Mouse (Mus musculus) cerebellum, adult 11 months (tissue): Measurements from ENCODE around the gene AI837181.

Source experiments
- DNase-seq: peaks from one replicate; pipeline ENCODE4 v3.0.0; 2022

AI837181 gene

DNA sequence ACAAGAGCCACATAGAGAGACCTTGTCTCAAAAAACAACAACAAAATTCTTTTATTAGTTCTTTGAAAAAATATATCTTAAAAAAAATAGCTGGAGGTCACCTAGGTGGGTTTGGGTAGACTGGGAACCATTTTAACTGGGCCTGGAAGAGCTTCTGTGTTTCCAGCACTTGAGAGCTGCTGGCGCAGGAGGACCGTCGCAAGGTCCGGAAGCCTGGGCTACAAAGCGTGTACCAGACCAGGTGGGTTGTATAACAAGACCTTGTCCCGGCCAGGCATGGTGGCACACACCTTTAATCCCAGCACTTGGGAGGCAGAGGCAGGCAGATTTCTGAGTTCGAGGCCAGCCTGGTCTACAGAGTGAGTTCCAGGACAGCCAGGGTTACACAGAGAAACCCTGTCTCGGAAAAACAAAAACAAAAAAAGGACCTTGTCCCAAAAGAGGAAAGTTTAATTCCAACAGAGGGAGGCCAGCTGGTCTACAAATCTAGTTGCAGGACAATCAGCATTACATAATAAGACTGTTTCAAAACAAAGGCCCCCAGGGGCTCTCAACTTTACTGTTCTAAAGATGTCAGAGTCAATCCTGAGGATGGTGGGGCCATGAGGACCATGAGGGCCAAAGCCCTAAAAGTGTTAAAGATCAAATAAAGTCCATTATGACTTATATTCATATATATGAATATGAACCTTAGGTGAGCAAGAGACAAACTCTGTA lies 6.0 kb upstream of the AI837181 start:
- DNase-seq, result no peak

DNA sequence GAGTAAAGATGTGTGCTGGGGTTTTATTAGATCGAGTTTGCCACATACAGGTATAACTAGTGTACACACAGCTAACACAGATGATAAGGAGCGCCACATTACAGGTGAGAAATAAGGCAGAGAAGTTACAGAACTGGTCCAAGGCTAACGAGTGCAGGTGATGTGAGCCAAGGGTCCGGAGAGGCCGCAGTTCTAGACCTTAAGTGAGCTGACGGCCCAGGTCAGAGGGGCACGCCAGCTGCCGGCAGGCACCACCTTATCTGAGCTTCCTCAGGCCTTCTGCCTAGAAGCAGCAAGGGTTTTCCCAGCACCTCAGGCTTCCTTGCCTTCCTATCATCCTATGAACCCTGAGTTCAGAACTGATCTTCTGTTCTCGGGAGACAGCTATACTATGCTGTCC lies 5.3 kb upstream of the AI837181 start:
- DNase-seq, result no peak

DNA sequence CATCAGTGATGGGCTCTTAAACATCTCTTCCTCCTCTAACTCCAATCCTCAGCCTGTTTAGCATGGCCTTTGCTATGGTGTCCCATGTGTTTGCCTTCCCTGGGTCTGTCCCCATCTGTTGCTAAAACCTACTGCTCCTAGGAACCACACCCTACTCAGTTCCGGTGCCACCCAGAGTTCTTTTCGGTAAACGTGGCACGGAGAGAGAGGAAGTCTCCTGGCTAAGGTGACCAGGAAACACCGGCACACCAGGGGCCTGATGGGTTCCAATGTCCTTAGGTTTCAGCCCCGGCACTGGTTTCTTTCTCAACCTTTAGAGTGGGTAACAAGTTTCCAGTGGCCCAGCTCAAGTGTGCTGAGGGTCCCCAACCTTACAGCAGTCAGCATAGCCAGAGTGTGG lies 4.4 kb upstream of the AI837181 start:
- DNase-seq, result no peak

DNA sequence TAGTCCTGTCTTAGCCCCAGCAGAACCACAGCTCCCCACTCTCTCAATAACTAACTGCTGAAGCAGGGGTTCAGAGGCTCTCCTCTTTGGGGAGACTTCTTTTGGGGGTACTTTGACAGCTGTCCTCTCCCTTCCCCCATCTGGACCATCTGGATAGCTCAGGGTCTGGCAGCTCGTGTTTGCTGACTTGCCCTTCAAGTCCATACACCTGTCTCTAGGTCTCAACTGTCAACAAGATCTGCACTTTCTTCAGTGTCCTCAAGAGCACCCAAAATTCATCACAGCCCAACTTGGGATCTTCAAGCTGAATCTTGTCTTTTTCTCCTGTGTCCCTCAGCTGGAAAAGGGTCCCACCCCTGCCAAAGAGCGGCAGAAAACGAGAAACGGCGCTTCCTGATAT lies 3.2 kb upstream of the AI837181 start:
- DNase-seq, result no peak

DNA sequence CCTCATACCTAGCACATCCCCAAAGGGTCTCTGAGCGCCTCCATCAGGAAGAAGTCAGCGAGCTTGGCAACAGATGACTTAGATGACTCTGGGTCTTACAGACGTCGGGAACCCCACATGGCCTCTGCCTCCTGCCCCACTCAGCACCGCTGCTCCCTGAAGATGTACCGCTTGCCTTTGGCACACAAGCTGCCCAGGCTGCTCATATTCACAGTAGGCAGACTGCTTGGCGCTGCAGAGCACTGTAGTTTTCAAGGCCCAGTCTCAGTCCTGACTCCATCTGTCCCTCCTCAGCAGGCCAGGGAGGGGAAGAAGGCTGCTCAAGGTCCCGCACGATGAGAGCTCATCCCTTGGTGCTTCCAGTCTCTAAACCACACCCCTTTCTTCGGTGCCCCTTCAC lies 2.7 kb upstream of the AI837181 start:
- DNase-seq, result peak; percentile 38

DNA sequence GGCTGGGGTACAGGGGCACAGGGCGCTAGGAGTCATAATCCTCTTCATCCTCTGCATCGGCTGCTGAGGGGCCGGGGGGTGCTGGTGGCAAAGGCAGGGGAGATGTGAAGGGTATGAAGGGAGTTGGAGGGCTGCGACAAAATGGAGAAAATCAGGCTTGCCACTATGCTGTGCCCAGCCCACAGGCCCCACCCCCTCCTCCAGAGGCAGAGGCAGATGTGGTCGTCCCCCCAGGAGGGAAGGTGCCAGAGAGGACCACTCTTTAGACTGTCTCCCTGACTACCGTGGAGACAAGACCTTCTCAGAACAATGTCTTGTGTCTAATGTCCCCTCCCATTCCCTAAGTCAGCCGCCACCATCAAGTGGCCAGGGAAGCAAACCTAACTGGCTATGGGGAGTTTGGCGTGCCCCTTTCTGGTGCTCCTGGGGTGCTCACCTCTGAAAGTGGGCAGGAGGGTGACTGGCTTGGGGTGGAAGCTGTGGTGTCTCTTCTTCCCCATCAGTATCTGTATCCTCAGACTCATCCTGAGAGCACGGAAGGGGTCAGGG lies 2.0 kb upstream of the AI837181 start:
- peak; percentile 31 for DNase-seq

DNA sequence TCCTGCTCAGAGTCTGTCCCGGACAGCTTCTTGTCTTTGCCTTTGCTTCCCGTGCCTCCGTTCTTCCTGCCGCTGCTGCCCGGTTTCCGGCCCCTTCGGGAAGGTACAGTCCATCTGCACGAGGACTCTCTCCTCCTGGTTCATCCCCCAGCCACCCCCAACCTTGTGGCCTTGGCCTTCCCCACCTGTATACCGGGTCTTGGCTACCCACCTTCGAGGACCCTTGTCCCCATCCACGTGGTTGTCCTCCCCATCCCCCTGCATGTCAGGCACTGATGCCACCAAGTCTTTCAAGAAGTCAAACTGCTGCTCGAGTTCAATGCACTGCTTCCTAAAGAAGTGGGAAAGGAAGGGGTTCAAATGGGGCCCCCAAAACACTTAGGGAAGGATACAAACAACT lies 1.4 kb upstream of the AI837181 start:
- DNase-seq, result peak; percentile 37

DNA sequence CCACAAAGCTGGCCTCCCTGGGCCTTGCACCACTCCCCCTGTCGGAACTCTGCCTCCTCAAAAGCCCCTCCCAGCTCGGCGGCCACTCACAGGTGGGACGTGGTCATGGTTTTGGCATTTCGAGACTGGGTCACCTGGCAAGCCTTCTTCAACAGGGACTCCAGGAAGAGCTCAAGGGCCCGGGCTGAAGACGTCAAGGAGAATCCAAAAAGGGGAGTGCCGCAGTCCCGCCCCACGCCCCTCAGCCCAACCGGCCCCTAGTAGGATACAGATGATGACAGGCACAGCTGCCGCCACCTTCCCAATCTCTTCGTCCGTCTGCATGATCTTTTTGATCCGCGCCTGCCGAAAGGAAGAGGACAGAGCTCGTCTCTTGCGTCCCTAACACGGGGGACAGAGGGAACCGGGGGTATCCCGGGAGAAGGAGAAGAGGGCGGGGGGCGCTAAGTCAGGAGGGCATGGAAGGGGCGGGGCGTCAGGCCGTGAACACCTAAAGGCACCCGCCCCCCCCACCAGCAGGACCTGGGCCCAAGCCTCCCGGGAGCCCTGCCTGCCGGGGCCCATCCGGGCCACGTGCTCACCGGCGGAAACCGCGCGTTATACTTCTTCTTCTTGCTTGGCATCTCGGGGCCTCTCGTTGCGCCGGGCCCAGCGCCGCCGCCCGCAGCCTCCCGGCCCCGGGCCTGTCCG lies 707 bp upstream of the AI837181 start:
- peak; percentile 79 for DNase-seq

DNA sequence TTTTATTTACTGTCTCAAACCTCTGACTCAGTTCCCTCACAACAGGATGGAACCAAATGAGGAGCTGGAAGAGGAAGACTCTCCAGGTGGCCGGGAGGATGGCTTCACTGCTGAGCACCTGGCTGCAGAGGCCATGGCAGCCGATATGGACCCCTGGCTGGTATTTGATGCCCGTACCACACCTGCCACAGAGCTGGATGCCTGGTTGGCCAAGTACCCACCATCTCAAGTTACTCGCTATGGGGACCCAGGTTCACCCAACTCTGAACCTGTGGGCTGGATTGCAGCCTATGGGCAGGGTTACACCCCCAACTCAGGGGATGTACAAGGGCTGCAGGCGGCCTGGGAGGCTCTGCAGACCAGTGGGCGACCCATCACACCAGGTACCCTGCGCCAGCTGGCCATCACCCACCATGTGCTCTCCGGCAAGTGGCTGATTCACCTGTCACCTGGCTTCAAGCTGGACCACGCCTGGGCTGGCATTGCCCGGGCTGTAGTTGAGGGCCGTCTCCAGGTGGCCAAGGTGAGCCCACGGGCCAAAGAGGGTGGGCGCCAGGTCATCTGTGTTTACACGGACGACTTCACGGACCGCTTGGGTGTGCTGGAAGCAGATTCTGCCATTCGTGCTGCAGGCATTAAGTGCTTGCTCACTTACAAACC lies 1.1 kb downstream of the AI837181 start:
- peak; percentile 50 for DNase-seq

DNA sequence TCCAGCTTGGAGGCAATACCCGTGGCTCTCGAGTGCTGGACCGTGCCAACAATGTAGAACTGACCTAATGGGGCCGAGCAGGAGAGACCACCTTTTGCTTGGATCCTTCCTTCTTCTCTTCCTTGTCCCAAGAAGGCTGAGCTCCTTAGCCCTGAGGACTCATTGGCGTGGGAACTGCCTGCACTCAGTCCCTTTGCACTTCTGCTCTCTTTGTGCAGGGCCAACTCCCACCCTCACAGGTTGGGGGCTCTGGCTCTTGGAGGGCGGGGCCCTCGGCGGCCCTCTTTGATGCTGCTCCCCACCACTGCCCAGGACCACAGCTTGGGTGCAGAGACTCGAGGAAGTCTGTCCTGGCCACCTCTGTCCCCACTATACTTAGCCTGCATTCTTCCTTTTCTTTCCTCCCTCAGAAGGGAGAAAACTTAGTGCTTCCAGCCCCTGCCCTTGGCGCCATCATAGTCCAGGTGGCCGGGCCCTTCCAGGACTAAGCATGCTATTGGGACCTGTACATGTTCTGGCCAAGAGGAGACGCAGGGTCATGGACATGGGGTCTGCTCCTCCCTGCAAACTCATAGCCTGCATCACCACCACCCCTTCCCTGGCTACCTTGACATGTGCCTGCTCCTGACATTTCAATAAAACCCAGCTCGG lies 1.8 kb downstream of the AI837181 start:
- DNase-seq, result no peak

DNA sequence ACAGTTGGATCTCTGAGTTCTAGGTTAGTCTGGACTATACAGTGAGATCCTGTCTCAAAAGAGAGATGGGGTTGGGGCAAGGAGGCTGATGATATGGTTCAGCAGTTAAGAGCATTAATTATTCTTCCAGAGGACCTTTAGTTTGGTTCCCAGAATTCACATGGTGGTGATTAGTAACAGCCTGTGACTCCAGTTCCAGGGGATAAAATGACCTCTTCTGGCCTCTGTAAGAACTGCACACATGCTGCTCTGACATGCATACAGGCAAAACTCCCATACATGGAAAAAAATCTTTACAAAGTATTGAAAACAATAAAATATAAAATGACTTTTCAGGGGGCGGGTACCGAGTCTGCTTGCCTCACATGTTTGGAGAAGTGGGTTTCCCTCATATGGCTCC lies 3.1 kb downstream of the AI837181 start:
- DNase-seq, result no peak

DNA sequence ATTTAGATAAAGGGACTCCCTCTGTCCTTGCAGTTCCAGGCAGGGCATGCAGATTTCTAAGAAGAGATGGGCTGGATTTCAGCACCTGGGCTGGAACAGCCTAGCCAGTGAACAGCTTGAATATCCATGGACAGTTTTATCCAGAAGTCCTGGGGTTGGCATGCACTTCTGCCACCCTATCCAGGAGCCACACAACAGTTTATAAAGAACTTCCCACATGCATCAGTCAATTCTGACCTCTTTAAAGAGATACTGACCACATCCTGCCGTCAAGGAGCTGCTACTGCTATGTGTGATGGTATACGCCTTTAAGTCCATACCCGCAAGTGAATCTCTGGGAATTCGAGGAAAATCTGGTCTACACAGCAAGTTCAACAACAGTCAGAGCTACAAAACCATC lies 4.3 kb downstream of the AI837181 start:
- DNase-seq, result no peak

DNA sequence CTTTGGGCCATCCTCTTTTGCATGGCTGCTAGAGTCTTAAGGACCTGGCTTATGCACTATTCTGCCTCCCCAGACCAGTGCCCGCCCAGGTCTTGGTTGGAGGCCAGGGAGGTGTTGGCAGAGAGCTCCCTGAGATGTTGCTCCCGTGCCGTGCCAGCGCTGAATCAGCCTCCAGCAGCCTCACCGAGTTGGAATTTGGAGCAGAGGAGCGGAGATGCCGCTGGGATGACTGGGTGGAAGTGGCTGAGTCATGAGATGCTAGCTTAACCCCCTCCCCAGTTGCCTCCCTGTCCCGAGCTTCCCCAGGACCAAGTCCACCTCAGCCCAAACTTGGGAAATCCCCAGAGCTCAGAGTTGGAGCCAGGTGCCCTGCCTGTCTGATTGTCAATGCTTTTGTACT lies 4.9 kb downstream of the AI837181 start:
- DNase-seq, result peak; percentile 61

DNA sequence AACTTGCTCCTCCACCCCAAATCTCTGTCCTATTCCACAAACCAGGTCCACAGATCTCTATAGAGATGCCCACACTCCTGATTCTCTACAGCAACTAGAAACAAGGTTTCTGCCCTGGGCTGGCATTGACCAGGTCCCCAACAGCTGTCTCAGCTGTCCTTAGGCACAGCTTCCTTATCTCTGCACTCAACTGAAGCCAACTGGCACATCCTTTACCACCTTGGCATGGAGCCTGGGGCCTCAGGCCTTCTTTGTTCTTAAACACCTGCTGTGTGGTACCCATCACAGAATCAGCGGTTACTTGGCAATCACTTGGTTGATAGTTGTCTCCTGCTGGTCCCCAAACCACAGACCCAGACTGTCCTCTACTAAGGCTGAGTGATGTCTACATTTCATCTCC lies 5.5 kb downstream of the AI837181 start:
- no peak for DNase-seq

DNA sequence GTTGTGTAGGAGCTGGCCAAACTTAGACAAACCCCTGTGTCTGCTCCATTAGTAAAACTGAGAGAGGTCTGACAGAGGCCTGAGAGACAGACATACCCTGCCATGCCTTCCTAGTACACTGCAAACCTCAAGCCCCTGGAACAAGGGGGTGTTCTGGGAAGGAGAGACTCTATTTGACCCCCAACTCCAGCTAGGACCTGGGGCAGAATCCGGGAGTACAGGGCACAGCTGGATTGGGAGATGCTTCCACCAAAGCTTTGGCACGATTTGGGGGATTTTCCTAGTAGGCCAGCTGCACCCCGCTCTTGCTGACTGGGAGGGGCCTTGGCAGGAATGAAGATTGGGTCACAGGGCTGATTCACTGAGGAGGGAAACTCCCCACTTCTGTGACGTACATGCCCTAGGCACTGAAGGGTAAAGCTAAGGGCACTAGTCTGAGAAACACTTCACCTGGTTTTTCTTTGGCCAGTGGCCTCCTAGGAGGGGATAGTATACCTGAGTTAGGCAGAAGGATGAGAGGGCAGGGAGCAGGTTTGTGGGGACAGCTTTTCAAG lies 7.0 kb downstream of the AI837181 start:
- DNase-seq, result no peak

DNA sequence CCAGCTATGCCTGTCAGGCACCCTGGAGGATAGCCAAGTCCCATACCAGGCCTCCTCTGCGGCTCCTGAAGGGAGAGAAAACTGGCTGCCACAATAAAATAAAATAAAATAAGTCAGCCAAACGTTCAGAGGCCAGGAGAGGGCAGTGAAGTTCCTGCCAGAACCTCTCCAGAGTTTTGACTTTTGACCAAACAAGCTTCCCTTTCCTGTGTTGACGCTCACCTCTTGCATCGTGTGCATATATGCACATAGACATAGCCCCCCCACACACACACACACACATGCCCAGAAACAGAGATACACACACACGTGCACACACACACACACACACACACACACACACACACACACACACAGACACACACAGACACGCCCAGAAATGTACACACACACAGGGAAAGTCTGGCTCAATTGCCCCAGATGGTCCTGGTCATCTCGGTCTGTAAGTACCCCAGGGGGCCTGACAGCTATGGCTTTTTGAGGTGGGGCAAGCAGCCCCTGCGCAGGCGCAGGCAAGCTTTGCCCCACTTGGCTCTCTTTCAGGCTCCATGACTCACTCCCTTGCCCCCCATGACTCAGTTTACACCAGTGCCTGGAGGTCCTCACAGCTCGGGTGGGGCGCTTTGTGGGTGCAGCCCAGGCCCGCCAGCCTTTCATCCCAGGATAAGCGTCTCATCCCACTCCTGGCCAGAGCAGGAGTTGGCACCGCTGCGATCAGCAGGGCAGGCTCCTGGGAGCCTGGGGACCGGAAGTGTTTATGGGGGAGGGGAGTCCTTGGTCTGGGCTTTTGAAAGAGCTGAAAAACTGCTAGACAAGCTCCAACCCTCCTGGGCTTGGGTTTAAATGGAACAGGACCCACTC lies 8.3 kb downstream of the AI837181 start:
- DNase-seq, result peak; percentile 37

DNA sequence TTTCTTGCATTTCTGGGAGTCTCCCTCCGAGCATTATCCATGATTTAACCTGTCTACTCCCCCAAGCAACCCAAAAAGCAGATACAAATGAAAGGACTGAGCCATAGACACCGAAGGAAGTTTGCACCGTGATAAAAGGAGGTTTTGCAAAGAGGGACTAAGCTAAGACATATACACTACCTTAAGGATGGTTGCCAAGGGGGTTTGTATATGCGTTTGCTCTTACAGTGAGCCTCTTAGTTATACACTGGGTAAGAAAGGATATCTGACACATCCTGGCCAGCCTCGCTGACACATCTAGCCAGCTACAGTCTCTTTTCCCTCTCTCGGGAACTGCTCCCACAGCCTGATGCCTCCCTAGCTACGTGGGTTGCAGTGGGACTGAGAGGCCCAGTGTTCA lies 9.0 kb downstream of the AI837181 start:
- DNase-seq, result no peak

DNA sequence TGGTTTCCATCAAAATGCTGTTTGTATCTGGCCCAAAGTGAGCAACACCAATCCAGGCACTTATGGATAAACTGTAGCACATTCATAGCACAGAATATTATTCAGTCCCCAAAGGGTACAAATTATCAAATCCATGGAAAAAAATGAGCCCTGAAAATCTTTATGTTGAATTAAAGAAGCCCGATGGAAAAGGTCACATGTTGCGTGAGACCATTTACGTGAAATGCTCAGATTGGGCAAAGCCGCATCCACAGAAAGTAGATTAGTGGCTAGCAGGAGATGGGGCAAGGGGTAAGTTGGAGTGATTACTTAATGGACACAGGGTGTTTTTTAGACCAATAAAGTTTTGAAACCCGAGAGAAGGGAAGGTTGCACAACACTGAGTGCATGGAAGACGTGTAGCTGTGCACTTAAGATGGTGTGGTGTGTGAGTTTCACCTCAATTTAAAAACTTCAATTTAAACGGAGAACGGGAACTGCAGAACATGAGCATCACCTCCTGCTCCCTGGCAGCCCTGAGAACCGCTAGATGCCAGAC lies 19.5 kb downstream of the AI837181 start:
- DNase-seq, result no peak

DNA sequence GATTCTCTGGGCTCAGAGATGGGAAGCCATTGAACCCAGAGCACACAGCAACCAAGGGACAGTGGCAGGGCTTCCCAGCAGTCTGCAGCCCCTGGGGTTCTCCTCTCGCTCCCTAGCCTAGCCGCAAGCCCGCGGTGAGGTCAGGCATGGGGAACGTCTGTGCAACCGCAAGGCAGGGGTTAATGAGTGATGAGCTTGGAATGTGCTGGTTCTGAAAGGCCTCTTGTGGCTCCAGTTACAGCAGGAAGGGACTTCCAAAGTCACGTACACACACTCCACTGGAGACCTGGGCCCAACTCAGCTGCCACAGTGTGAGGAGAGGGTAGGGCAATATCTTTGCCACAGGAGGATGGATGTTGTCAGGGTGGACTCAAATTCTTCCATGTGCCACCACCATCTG lies 20.0 kb downstream of the AI837181 start:
- no peak for DNase-seq

DNA sequence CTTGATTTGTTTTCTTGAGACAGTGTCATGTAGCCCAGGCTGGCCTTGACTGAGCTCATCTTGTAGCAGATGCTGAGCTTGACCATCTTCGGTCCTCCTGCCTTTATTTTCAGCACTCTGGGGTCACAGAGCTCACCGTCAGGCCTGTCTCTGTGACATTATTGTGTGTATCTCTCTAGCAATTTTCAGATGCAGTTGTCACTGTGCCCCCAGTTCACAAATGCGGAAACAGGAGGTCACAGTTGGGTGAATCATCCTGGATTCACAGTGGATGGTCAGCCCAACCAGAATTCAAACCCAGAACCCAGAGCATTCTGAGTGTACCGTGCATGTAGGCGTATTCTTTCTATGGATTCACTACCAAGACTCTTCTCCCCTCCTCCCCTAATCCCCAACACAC lies 20.8 kb downstream of the AI837181 start:
- DNase-seq, result no peak

DNA sequence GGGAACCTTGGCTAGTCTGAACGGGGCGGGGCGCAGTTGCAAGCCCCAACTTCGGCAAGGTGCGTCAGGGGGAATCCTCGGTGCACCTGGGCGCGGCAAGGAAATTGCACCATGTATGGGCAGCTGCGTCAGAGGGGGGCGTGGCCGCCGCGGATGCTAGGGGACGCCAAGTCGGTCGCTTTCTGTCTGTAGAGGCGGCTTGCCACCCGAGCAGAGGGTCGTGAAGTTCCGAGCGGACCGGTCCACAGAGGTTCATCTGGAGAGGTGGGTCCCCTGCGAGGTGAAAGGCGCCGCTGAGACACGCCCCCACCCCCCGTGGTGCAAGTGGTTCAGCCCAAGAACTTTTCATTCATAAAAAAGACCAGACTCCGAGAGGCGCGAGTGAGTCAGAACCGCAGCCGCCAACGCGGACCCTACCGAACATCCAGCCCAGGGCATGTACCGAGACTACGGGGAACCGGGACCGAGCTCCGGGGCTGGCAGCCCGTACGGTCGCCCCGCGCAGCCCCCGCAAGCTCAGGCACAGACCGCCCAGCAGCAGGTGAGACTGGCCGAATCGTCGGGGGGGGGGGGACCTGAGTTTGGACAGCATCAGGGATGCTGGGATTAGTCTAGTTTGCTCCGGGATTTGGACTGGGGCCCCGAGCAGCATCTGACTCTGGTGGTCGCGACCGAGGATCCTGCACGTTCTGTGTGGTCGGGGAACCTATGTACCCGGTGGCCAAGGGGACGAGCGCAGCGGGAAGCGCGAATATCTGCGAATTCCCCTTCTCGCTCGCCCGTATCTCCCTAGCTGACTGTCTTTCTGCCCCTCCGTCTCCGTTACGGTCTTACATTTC lies 22.8 kb downstream of the AI837181 start, which contains the start of gene Fosl1:
Fosl1 (plus strand) TSS at position 33 of the 839 bp plus-strand sequence.
- DNase-seq, result peak; percentile 57
